Mouse (Mus musculus) c-Kit-positive CD71-positive TER-119-positive erythroid progenitor cells, embryonic 14.5 days (primary cell): ENCODE measurements around the gene Gm28729.
"Not testable (repeated sequence)": the region's sequence is repeated elsewhere in the genome, so short reads cannot be mapped to it uniquely, and the experiment has no call there.

ENCODE experiments used
- DNase-seq: peaks from one replicate; pipeline ENCODE4 v3.0.0-alpha.2; 2013; ENCODE audit warnings: low spot score

The Gm28729 gene

GRCm38 (mm10) chr9:96524972-96525506, at the start of gene Gm28729:
Gene Gm28729, minus strand, starts transcription at chr9:96525264.
- no peak for DNase-seq

- DNase-seq, result peak; percentile 26
Measured at GRCm38 (mm10) chr9:96573252-96573651, 48.2 kb upstream of the Gm28729 start.

GRCm38 (mm10) chr9:96572754-96573153, 47.7 kb upstream of the Gm28729 start:
- DNase-seq, result no peak

GRCm38 (mm10) chr9:96566470-96566996, 41.5 kb upstream of the Gm28729 start:
- DNase-seq, result no peak

- DNase-seq, result no peak
Measured at GRCm38 (mm10) chr9:96563501-96563900, 38.4 kb upstream of the Gm28729 start.

- DNase-seq, result no peak
Measured at GRCm38 (mm10) chr9:96559148-96559547, 34.1 kb upstream of the Gm28729 start.

- no peak for DNase-seq
Measured at GRCm38 (mm10) chr9:96558594-96558993, 33.5 kb upstream of the Gm28729 start.

GRCm38 (mm10) chr9:96554095-96554494, 29.0 kb upstream of the Gm28729 start:
- DNase-seq, result no peak

GRCm38 (mm10) chr9:96545410-96545809, 20.3 kb upstream of the Gm28729 start:
- no peak for DNase-seq

GRCm38 (mm10) chr9:96543643-96544640, 18.9 kb upstream of the Gm28729 start:
- peak; percentile 73 for DNase-seq

GRCm38 (mm10) chr9:96538916-96539315, 13.9 kb upstream of the Gm28729 start:
- no peak for DNase-seq

- DNase-seq, result no peak
Measured at GRCm38 (mm10) chr9:96537615-96537919, 12.5 kb upstream of the Gm28729 start.

- DNase-seq, result peak; percentile 34
Measured at GRCm38 (mm10) chr9:96536895-96537614, 12.0 kb upstream of the Gm28729 start.

GRCm38 (mm10) chr9:96536093-96536492, 11.0 kb upstream of the Gm28729 start:
- not testable (repeated sequence) for DNase-seq

- no peak for DNase-seq
Measured at GRCm38 (mm10) chr9:96535431-96535830, 10.4 kb upstream of the Gm28729 start.

GRCm38 (mm10) chr9:96534256-96534655, 9.2 kb upstream of the Gm28729 start:
- no peak for DNase-seq

- no peak for DNase-seq
Measured at GRCm38 (mm10) chr9:96533476-96533875, 8.4 kb upstream of the Gm28729 start.

GRCm38 (mm10) chr9:96532531-96532930, 7.5 kb upstream of the Gm28729 start:
- DNase-seq, result no peak

- DNase-seq, result no peak
Measured at GRCm38 (mm10) chr9:96530674-96531081, 5.6 kb upstream of the Gm28729 start.

- no peak for DNase-seq
Measured at GRCm38 (mm10) chr9:96529961-96530673, 5.1 kb upstream of the Gm28729 start.

- DNase-seq, result no peak
Measured at GRCm38 (mm10) chr9:96526011-96526410, 947 bp upstream of the Gm28729 start.

- DNase-seq, result no peak
Measured at GRCm38 (mm10) chr9:96523148-96523547, 1.9 kb downstream of the Gm28729 start.
